In genomic region chr9:62284266-62284665, GRCm38 (mm10) we compare ENCODE assay signal across 15 mouse cellular contexts. TPM values are rescaled to one million over a fixed set of nuclear protein-coding genes. Genes with fewer than 3 reads are reported as not detected.
DNase-seq lines count a peak whose midpoint lies in the region; ATAC-seq and TF ChIP-seq lines count a peak whose summit lies in the region.
"Had no signal": no experiment of that assay in that cellular context is flagged by ENCODE, and none has a peak within 500 bp of the region (broad histone marks: within the 10 kb centered on the region; RNA-seq: fewer than 3 reads in every experiment).

No protein-coding gene starts in this region.

- no peak for TF ChIP-seq CTCF in layer of hippocampus, adult 2 months (conservative IDR thresholded peaks at IDR 0.05)

- ATAC-seq in hindbrain, embryonic 12.5 days (ENCODE audit: low FRiP score) = no peak

- H3K4me2 ChIP-seq in hindbrain, embryonic 12.5 days (replicated peaks) = no peak overlapping the region

- no peaks in the 10 kb centered on the region for H3K36me3 ChIP-seq in hindbrain, embryonic 12.5 days

- H3K27me3 ChIP-seq in hindbrain, embryonic 12.5 days = no peaks in the 10 kb centered on the region

- H3K9me3 ChIP-seq in hindbrain, embryonic 12.5 days (replicated peaks) = no peaks in the 10 kb centered on the region

- H3K9ac ChIP-seq in hindbrain, embryonic 12.5 days = no peak overlapping the region

- no peak overlapping the region for H3K4me3 ChIP-seq in layer of hippocampus, adult 2 months
- no peak overlapping the region for H3K4me3 ChIP-seq in hindbrain, embryonic 12.5 days

- 85% methylated on average over 7 of the region's 7 CpGs for WGBS in hindbrain, embryonic 12.5 days

- peak overlapping the region; percentile 0; the same call in 1 of the 2 replicates for H3K27ac ChIP-seq in layer of hippocampus, adult 2 months
- no peak overlapping the region for H3K27ac ChIP-seq in hindbrain, embryonic 12.5 days

- no peaks in the 10 kb centered on the region for H3K4me1 ChIP-seq in hindbrain, embryonic 12.5 days

- peak; percentile 20 to 22 for DNase-seq in cerebellum, postnatal 10 days
- DNase-seq in cerebellum, adult 8-10 months = no peak
- DNase-seq in adrenal gland, postnatal 14 days = peak; percentile 76
- peak; percentile 61 to 82 for DNase-seq in layer of hippocampus, adult 2 months (ENCODE audit: low spot score in 2 of 2)
- peak; percentile 86 to 87 for DNase-seq in right cerebral cortex, adult 2 months (ENCODE audit: low spot score in 2 of 2)
- DNase-seq in spleen, postnatal 14 days (ENCODE audit: low spot score in 2 of 2) = no peak
- DNase-seq in lung, postnatal 25 days (ENCODE audit: low spot score) = no peak
- DNase-seq: kidney, adult 9 months; lung, postnatal 14 days; spleen, adult 18-20 months had no signal

RNA-seq across cellular contexts. Expression of gene Spesp1, which starts 2.3 kb away (rescaled TPM):
- not detected in 2 replicates for total RNA-seq in adrenal gland, postnatal 14 days (2021)
- under 1 TPM; 0.22 to 0.31 TPM for total RNA-seq in layer of hippocampus, adult 2 months (2021)
- not detected in 2 replicates for polyA plus RNA-seq in hindbrain, embryonic 12.5 days (2016; fragmentation: Nextera tagmentation; extraction: Ambion mirVana)
- total RNA-seq: heart, postnatal 25 days had no signal
- polyA plus RNA-seq: embryonic facial prominence, embryonic 14.5 days; limb, embryonic 14.5 days; urinary bladder, adult 2 months had no signal

RNA-seq across cellular contexts. Expression of gene Anp32a, which starts 56.8 kb away (rescaled TPM):
- 379 and 408 TPM in 2 replicates for total RNA-seq in adrenal gland, postnatal 14 days (2021)
- total RNA-seq in layer of hippocampus, adult 2 months (2021) = 100 to 1,000 TPM; 350 to 351 TPM
- 166 and 171 TPM in 2 replicates for polyA plus RNA-seq in hindbrain, embryonic 12.5 days (2016; fragmentation: Nextera tagmentation; extraction: Ambion mirVana)

Comparison
In these comparisons a context has a peak if more than half of its experiments do, and no peak if none do; other contexts are left out.
1. DNase-seq: peak in cerebellum, postnatal 10 days (2 of 2), adrenal gland, postnatal 14 days (single experiment), layer of hippocampus, adult 2 months (2 of 2) and right cerebral cortex, adult 2 months (2 of 2); none in cerebellum, adult 8-10 months (single experiment), spleen, postnatal 14 days (0 of 2) and lung, postnatal 25 days (single experiment).